In the genomic region with DNA sequence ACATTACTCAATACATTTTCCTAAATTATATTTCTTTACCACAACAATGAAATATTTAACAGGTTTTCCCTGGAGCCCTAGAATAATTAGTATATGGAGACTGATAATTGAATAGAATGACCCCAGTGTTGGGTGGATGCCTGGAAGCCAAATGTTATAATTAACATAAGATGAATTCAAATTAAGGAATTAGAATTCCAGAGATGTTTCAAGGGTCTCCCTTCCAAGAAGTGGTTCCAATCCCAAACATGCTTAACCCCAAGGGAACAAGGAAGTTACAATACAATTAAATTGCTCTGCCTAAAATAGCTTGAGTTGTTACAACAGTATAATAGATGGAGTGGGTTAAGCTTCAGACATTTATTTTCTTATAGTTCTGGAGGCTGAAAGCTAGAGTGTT, we compare ENCODE assay signal across 30 mouse cellular contexts.
DNase-seq lines count a peak whose midpoint lies in the region; ATAC-seq and TF ChIP-seq lines count a peak whose summit lies in the region.
"Had no signal": no experiment of that assay in that cellular context is flagged by ENCODE, and none has a peak within 500 bp of the region (broad histone marks: within the 10 kb centered on the region; RNA-seq: fewer than 3 reads in every experiment).

No protein-coding gene starts in this region.

- H3K4me1 ChIP-seq in forebrain, embryonic 13.5 days, result peaks cover 5% of the 10 kb centered on the region; the same call in 1 of the 2 replicates
- H3K4me1 ChIP-seq in forebrain, embryonic 10.5 days, result no peaks in the 10 kb centered on the region
- H3K4me1 ChIP-seq in hindbrain, embryonic 13.5 days (replicated peaks), result no peaks in the 10 kb centered on the region
- H3K4me1 ChIP-seq in hindbrain, embryonic 11.5 days (replicated peaks; ENCODE audit: control insufficient read depth, insufficient read depth, low read length), result no peaks in the 10 kb centered on the region
- no peaks in the 10 kb centered on the region for H3K4me1 ChIP-seq in kidney, postnatal 0 days (replicated peaks; ENCODE audit: insufficient read depth, low read length)
- H3K4me1 ChIP-seq: embryonic facial prominence, embryonic 12.5 days; heart, embryonic 12.5 days; heart, embryonic 15.5 days had no signal

- H3K4me3 ChIP-seq in forebrain, embryonic 13.5 days, result no peak overlapping the region
- H3K4me3 ChIP-seq in forebrain, embryonic 10.5 days, result no peak overlapping the region
- H3K4me3 ChIP-seq in hindbrain, embryonic 13.5 days, result no peak overlapping the region
- no peak overlapping the region for H3K4me3 ChIP-seq in hindbrain, embryonic 11.5 days (ENCODE audit: low read depth, low read length)
- no peak overlapping the region for H3K4me3 ChIP-seq in kidney, postnatal 0 days (replicated peaks; ENCODE audit: low read depth, low read length)
- H3K4me3 ChIP-seq: embryonic facial prominence, embryonic 12.5 days; erythroblast, embryonic 14.5 days; heart, embryonic 12.5 days; heart, embryonic 15.5 days had no signal

- peak; percentile 57 for ATAC-seq in forebrain, embryonic 13.5 days
- peak; percentile 28; the same call in 1 of the 2 replicates for ATAC-seq in hindbrain, embryonic 13.5 days (ENCODE audit: low FRiP score)
- no peak for ATAC-seq in hindbrain, embryonic 11.5 days (ENCODE audit: low FRiP score)
- ATAC-seq in kidney, postnatal 0 days (replicated peaks; ENCODE audit: low FRiP score, low read depth), result no peak
- ATAC-seq: activated CD4-positive, CD25-positive, alpha-beta regulatory T cell, adult 4 months; hindbrain, embryonic 16.5 days; inflammation-experienced regulatory T-cells, adult 6 months; intestine, embryonic 16.5 days had no signal

- H3K27me3 ChIP-seq in forebrain, embryonic 13.5 days, result no peaks in the 10 kb centered on the region
- no peaks in the 10 kb centered on the region for H3K27me3 ChIP-seq in forebrain, embryonic 10.5 days (ENCODE audit: poor library complexity, severe bottlenecking)
- no peaks in the 10 kb centered on the region for H3K27me3 ChIP-seq in hindbrain, embryonic 13.5 days
- no peaks in the 10 kb centered on the region for H3K27me3 ChIP-seq in hindbrain, embryonic 11.5 days (ENCODE audit: control insufficient read depth, insufficient read depth, low read length)
- H3K27me3 ChIP-seq in kidney, postnatal 0 days (ENCODE audit: insufficient read depth, low read length), result no peaks in the 10 kb centered on the region
- H3K27me3 ChIP-seq: CH12.LX; embryonic facial prominence, embryonic 12.5 days; heart, embryonic 12.5 days; heart, embryonic 15.5 days had no signal

- no peak for TF ChIP-seq CTCF in kidney, postnatal 0 days (IDR thresholded peaks at IDR 0.05; ENCODE audit: low read depth)

- no peak overlapping the region for H3K9ac ChIP-seq in forebrain, embryonic 13.5 days
- H3K9ac ChIP-seq in hindbrain, embryonic 13.5 days, result no peak overlapping the region
- no peak overlapping the region for H3K9ac ChIP-seq in hindbrain, embryonic 11.5 days (ENCODE audit: low read depth, low read length)
- H3K9ac ChIP-seq in kidney, postnatal 0 days (ENCODE audit: low read depth, low read length), result no peak overlapping the region
- H3K9ac ChIP-seq: embryonic facial prominence, embryonic 12.5 days; heart, embryonic 12.5 days; heart, embryonic 15.5 days had no signal

- H3K27ac ChIP-seq in forebrain, embryonic 13.5 days, result no peak overlapping the region
- H3K27ac ChIP-seq in forebrain, embryonic 10.5 days, result no peak overlapping the region
- H3K27ac ChIP-seq in hindbrain, embryonic 13.5 days, result no peak overlapping the region
- no peak overlapping the region for H3K27ac ChIP-seq in hindbrain, embryonic 11.5 days (ENCODE audit: low read depth, low read length)
- no peak overlapping the region for H3K27ac ChIP-seq in kidney, postnatal 0 days
- H3K27ac ChIP-seq: embryonic facial prominence, embryonic 12.5 days; heart, embryonic 15.5 days had no signal

- no peak for DNase-seq in forebrain, embryonic 10.5 days (ENCODE audit: extremely low spot score, low spot score)
- no peak for DNase-seq in hindbrain, embryonic 11.5 days (ENCODE audit: low spot score)
- peak; percentile 4 for DNase-seq in kidney, postnatal 0 days (ENCODE audit: low spot score)
- no peak for DNase-seq in kidney, postnatal 25 days
- DNase-seq in Muller cell, postnatal 12 days (ENCODE audit: inconsistent ontology term), result peak; percentile 47
- no peak for DNase-seq in T-cell, adult 2 months (ENCODE audit: low spot score)
- DNase-seq: adrenal gland, adult 8-10 months; adrenal gland, postnatal 25 days; B cell, adult 2 months; cerebellum, adult 18-20 months; cerebellum, adult 9-10 months; cerebellum, postnatal 14 days; gastrocnemius, postnatal 25 days; heart, adult 18-20 months; heart, postnatal 10 days; heart, postnatal 4 days; kidney, adult 18-20 months; kidney, adult 9 months had no signal

- no peak overlapping the region for H3K4me2 ChIP-seq in forebrain, embryonic 13.5 days
- H3K4me2 ChIP-seq in hindbrain, embryonic 13.5 days, result no peak overlapping the region
- H3K4me2 ChIP-seq in hindbrain, embryonic 11.5 days (replicated peaks; ENCODE audit: low read depth, low read length), result no peak overlapping the region
- H3K4me2 ChIP-seq in kidney, postnatal 0 days (ENCODE audit: low read length), result no peak overlapping the region
- H3K4me2 ChIP-seq: embryonic facial prominence, embryonic 12.5 days; heart, embryonic 12.5 days; heart, embryonic 15.5 days had no signal

- no peaks in the 10 kb centered on the region for H3K36me3 ChIP-seq in forebrain, embryonic 13.5 days (ENCODE audit: poor library complexity, severe bottlenecking)
- no peaks in the 10 kb centered on the region for H3K36me3 ChIP-seq in forebrain, embryonic 10.5 days (replicated peaks)
- no peaks in the 10 kb centered on the region for H3K36me3 ChIP-seq in hindbrain, embryonic 13.5 days
- H3K36me3 ChIP-seq in hindbrain, embryonic 11.5 days (ENCODE audit: control insufficient read depth, insufficient read depth, low read length), result no peaks in the 10 kb centered on the region
- H3K36me3 ChIP-seq in kidney, postnatal 0 days (ENCODE audit: insufficient read depth, low read length), result no peaks in the 10 kb centered on the region
- H3K36me3 ChIP-seq: embryonic facial prominence, embryonic 12.5 days; G1E; heart, embryonic 12.5 days; heart, embryonic 15.5 days had no signal

- no peaks in the 10 kb centered on the region for H3K9me3 ChIP-seq in forebrain, embryonic 13.5 days (replicated peaks)
- H3K9me3 ChIP-seq in forebrain, embryonic 10.5 days, result no peaks in the 10 kb centered on the region
- H3K9me3 ChIP-seq in hindbrain, embryonic 13.5 days, result no peaks in the 10 kb centered on the region
- no peaks in the 10 kb centered on the region for H3K9me3 ChIP-seq in hindbrain, embryonic 11.5 days (ENCODE audit: control insufficient read depth, low read length)
- H3K9me3 ChIP-seq in kidney, postnatal 0 days (replicated peaks; ENCODE audit: low read length), result no peaks in the 10 kb centered on the region
- H3K9me3 ChIP-seq: embryonic facial prominence, embryonic 12.5 days; G1E; heart, embryonic 12.5 days; heart, embryonic 15.5 days had no signal

Comparison
In these comparisons a context has a peak if more than half of its experiments do, and no peak if none do; other contexts are left out.
1. ATAC-seq: peak in forebrain, embryonic 13.5 days (single experiment) and hindbrain, embryonic 13.5 days (single experiment); none in hindbrain, embryonic 11.5 days (single experiment) and kidney, postnatal 0 days (single experiment).
2. DNase-seq: peak in kidney, postnatal 0 days (single experiment) and Muller cell, postnatal 12 days (single experiment); none in forebrain, embryonic 10.5 days (single experiment), hindbrain, embryonic 11.5 days (single experiment), kidney, postnatal 25 days (0 of 2) and T-cell, adult 2 months (single experiment).